Mouse (Mus musculus) spleen, postnatal 10 days (tissue): ENCODE results near the gene Pacsin1.
"Not testable (repeated sequence)": the region's sequence is repeated elsewhere in the genome, so short reads cannot be mapped to it uniquely, and the experiment has no call there.

Source experiments
- DNase-seq, 2 experiments: peaks; one replicate each; pipeline ENCODE4 v3.0.0; 2021 to 2022; ENCODE audit warnings: low spot score in 2 of 2

Gene Pacsin1

DNA sequence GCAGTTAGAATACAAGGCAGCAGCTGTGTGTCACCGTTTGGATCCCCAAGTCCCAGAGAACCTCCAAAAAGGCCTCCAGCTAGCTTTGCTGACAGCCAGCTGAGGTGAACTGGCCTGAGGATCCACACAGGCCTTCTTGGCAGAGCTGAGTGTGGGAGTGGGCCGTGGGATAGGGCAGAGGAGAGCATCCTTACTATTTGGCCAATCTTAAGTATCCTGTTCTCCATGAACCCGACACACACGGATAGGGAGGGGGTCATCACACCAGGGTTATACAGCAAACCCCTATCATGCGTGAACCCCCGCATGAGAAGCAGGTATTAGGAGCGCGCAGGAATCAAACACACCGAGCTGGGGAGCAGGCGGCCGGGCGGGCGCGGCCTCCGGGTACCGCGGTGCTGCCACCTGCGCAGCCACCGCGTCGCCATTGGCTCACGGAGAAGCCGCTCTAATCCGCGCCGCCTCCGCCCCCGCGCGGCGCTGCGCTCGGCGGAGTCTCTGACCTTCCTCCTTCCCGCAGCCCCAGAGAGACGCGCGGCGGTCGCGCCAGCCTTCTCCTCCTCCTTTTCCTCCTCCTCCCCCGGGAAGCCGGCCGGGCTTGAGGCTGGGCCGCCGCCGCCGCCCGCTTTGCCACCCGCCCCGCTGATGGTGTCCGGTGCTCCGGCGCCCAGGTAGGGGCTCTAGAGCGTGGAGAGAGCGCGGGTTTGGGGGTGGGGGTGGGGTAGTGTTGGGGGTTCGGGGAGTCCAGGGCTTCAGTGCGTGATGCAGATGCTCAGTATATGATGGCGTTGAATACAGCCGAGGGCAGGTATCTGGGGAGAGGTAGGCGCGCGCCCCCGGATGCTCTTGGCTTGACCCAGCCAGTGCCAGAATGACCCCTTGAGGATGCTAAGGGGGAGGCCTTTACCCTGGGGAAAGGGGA is at the start of gene Pacsin1:
Pacsin1 (plus strand) TSS at position 421 of the 922 bp plus-strand sequence.
- peak; percentile 24 to 57 for DNase-seq

DNA sequence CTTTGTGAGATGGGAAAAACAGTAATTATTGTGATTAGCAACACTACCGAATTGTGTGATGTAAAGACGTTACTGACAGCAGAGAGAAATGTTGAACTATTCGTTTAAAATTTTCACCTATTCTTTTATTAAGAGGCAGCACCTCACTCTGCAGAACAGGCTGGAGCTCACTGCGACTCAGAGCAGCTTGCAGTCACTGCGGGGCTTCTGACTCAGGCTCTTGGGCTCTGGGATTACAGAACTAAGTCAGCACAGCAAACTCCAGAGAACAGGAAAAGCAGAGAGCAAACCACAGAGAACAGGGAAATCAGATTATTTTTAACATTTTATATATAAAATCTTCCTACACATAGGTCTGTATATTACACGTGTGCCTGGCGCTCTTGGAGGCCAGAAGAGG is 45.7 kb upstream of the Pacsin1 start:
- DNase-seq = no peak

DNA sequence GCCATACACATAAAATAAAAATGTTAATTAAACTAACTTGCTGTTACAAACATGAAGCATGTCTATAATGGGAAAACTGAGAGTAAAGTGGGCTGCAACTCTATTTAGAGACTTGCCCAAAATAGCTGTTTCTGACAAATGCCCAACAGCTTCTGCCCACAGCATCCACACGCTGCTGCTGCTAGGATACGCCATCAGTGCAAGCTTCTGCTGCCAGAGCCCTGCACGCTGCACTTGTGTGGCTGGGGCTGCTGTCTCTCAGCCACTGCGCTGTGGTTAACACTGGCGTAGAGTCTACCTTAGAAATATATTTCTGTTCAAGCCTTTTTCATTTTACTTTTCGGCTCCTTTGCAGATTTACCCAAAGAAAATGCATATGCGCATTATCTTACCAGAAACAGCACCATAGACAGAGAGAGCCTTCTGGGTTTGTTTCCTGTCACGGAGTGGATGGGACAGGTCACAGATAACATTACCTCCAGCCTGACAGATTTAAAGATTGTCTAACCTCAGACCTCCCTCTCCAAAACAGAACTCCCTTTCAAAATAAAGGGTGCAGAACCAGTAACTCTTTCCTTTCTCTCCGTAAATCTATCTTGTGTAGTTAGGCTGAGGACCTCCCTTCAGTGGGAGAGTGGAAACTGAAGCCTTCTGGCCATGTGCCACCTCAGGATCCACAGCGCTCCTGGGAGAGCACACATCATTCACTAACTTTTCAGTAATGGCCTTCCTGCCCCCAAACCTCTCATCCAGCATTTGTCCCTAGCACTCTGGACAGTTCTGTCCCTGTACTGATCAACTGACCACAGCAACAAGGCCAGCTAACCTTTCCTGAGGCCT is 44.4 kb upstream of the Pacsin1 start:
- DNase-seq = no peak

DNA sequence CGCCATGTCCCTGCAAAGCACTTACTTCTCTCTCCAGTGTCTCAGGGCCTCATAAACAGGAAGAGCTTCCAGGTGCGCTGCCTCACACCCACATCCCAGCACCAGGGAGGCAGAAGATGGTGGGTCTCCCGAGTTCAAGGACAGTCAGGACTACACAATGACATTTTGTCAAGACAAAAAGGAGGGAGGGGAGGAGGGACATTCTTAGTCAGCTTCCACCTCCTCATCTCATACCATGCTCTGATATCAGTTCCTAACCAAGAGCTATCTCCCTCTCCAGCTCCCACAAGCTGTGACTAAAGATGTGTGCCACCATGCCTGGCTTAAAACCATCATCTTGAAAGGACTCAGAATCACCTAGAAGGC is 43.8 kb upstream of the Pacsin1 start:
- no peak for DNase-seq

DNA sequence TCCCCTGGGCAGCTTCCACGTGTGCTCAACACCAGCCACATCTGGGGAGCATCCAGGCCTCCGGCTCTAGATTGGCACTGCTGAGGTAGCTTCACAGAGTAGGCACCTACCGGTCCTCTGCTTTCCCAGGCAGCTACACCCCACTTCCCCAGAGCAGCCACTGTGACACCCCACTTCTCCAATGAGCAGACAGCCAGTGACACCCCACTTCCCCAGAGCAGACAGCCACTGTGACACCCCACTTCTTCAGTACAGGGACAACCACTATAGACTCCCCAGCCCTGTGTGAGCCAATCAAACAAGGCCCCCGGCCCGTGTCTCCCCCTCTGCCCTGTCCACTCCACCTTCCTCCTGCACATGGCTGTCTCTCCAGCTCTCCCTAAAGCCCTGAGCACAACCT is 43.3 kb upstream of the Pacsin1 start:
- no peak for DNase-seq

DNA sequence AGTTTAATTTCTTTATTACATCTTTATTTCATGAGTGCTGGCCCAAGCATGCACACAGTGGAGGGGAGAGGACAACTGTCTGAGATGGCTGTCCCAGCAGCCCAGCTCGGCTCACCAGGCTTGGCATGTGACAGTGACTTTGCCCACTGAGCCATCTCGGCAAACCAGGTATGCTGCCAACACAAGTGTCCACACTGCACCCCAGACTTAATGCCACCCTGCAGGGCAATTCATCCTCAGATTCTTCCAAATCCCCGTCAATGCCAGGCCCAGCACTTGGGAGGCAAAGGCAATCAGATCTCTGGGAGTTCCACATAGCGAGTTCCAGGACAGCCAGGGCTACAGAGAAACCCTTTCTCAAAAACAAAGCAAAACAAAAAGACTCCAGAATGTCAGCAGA is 42.3 kb upstream of the Pacsin1 start:
- DNase-seq = no peak

DNA sequence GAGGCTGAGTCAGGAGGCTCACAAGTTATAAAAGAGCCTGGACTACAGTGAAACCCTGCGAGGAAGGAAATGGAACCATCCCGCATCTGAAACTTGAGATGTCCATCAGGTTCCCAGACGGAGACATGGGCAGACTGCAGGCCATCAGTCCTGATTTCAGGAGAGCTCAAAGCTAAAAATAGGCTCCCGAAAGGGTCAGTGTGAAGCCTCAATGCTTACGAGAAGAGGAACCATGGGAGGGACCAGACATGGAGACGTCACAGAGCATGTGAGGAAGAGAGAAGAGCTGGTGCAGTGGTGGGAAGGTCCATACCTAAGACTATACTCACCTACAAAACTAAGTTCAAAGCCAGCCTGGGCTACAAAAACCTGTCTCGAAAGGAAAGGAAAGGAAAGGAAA is 39.9 kb upstream of the Pacsin1 start:
- DNase-seq = no peak

DNA sequence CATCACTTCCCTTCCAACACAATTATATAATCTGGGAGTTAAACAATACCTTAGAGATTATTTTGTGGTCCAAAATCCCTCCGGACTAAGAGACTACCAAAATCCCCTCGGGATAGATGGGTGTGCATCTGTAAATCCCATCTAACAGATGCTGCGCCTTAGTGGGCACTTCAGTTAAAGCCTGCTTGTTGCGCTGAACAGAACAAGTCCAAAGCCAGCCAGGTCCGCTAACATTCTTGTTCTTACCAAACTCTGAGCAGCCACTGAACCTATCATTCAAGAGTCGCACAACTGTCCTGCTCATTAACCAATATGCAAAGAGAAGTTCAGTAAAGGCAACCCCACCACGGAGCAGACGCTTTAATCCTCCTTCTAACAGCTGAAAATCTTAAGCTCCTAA is 34.1 kb upstream of the Pacsin1 start:
- no peak for DNase-seq

DNA sequence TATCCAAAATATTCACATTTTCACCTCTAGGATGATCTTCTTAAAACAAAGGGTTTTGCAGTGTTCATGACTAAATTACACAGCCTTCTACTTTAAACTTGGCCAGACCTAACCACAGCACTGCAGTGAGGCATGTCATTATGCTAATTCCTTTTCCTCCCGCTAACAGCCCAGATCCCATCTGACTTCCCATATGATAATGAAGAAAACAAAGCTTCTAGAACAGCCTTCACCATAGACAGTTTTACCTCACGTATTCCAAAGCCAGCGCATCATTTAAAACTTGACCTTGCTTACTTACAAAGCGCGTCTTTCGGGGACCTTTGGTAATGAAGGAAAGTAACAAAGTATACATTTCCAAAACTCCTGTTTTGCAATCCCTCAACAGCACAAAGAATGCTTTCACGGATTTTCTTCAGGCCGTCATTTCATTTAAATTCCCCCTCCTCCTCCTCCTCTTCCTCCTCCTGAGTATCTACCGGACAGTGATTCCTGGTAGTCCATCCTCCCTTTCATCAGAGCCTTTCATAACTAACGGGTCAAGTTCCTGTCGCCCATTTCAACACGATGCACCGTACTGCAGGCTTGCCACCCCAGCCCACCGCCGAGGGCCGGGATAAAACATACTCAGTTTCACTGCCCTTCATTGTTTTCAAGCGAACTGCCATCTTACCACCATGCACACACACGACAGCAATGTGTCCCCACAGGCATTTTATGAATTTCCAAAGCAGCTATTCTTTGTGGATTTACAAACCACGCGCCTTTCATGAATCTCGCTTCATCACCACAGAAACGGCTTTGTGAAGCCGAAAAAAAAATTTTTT is 33.4 kb upstream of the Pacsin1 start:
- DNase-seq = peak; percentile 35 to 42

DNA sequence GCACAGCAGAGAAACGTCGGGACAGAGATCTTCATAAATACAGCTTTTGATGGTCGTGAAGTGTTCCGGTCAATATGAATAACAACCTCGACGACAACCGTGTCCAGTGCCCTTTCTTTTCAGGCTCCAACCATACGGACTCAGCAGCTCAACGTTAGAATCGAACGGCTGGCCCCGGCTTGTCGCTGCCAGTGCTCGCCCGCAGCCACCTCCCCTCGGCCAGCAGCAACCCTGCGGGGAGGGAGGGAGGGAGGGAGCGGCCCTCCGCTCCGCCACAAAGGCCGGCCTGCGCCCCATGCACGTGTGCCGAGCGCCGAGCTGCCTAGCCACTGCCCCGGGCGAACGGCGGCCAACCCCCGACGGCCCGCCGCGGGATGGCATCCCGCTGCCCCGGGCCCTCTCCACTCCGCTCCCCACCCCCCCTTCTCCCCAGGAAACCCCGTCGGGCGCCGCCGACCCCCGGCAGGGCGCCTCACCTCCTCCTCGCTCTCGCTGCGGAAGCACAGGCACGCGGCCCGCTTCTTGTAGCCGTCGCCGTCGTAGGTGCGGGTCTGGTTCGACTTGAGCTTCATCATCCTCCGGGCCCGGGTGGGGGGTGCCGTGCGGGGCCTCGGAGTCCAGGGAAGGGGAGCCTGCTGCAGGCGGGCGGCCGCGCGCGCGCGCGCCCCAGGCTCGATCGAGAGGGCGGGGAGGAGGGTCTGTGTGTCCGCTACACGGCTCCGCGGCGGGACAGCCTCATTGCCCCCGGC is 32.5 kb upstream of the Pacsin1 start:
- peak; percentile 66 to 76 for DNase-seq

DNA sequence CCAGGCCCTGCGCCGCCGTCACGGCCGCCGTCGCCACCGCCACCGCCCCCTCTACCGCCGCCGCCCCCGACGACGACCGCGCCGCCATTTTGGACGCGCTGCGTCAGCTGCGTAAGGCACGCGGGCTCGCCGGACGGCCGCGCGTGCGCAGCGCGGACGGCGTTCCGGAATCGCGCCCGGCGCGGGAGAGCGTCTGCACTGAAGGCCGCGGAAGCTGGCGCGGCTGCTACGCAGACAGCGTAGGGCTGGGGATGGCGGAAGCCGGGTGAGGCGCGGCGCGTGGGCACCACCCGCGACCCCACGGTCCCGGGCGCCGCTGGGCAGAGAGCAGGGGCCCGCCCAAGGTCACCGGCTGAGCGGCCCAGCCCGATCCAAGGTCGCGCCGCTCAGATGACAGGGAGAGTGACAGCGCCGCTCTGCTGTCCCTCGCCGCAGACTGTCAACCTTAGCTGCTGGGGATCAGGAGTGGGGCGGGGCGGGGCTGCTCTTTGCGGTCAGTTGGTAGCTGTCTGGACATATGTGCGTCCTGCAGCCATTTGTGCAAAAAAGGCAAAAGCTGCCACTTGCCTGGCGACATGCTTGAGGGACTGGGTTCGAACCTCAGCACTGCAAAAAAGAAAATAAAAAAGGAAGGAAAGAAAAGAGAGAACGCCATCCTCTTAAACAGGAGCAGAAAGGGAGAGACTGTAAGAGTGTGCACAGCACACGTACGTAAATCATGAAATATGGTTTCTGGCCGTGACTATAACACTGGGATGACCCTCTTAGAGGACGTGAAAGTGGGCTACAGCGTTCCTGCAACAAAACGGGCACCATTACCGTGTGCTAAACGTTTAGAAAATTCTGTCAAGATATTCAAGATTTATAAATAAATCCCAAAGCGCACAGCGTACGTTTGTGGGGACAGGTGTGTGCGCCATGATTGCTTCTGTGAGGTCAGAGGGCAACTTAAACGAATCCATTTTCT is 31.7 kb upstream of the Pacsin1 start, which contains the start of gene Nudt3:
Nudt3 (minus strand) TSS at position 136 of the 967 bp plus-strand sequence.
- DNase-seq = peak; percentile 85 to 90

DNA sequence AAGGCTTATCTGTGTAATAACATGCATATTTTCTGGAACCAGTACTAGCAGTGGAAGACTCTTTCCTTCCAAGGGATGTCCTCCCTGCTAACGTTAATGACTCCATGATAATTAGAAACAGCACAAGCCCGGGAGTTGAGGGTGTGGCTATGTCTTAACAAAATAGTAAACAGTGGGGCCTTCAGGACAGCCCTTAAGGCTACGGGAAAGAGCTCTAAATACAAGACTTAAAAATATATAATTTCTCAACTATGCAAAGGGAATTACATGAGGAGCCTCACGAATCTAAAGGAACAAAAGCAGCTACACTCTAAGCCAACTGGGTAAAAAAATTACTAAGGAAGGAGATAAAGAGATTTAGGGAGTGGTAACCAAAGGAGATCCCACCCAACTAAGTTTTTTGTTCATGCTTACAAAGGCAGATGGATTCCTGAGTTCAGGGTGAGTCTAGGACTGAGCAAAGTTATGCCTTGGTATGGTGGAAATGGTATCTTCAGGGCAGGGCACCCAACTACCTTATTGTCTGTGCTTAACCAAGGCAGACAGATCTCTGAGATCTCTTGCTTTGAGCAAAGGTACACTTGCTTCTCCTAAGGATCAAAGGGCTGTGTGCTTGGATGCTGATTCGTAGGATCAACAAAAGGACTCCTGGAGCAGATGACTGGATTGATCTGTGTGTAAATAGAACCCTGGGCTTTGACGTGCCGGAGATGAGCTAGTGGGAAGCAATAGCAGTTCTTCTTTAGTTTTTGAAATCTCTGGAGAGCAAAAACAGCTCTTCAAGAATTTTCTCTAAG is 29.7 kb upstream of the Pacsin1 start:
- no peak for DNase-seq

DNA sequence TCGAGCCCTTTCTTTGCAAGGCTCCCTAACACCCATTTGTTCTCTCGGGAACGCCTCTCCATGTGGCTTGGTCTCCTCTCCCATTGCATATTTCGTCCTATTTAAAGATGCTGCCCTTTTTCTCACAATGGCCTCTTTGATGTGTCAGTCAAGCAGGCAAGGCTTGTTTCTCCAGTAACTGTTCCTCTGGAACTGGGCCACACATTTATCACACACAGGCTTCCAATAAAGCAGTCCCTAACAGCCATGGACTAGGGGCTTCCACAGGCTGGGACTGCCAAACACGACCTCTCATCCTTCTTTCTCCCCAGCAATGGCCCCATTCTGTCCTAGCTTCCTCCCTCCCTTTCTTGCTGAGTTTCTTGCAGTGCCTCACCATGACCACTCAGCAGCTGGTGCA is 28.6 kb upstream of the Pacsin1 start:
- DNase-seq = no peak

DNA sequence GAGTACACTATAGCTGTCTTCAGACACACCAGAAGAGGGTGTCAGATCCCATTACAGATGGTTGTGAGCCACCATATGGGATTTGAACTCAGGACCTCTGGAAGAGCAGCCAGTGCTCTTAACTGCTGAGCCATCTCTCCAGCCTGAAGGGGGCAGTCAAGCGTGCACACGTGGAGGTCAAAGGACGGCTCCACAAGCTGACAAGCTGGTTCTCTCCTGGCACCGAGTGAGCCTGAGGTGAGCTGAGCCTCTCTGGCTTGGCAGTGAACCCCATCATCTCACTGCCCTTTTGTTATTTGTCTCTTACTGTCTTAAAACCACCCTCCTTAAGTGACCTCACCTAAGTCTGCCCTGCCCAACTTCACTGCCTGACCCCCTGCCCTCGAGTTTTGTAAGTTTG is 27.9 kb upstream of the Pacsin1 start:
- no peak for DNase-seq

DNA sequence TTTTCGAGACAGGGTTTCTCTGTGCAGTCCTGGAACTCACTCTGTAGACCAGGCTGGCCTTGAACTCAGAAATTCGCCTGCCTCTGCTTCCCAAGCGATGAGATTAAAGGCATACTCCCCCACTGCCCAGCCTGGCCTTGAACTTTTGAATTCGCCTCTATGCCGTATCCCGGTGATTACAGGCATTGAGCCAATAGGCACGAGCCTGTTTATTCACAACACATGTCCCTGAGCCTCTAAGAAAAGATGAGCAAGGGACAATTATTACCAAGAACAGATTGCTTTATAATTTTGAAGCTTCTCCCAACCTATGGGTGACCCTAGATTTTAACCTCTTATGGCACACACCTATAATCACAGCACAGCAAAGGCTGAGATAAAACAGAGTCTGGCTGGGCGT is 26.9 kb upstream of the Pacsin1 start:
- DNase-seq = no peak

DNA sequence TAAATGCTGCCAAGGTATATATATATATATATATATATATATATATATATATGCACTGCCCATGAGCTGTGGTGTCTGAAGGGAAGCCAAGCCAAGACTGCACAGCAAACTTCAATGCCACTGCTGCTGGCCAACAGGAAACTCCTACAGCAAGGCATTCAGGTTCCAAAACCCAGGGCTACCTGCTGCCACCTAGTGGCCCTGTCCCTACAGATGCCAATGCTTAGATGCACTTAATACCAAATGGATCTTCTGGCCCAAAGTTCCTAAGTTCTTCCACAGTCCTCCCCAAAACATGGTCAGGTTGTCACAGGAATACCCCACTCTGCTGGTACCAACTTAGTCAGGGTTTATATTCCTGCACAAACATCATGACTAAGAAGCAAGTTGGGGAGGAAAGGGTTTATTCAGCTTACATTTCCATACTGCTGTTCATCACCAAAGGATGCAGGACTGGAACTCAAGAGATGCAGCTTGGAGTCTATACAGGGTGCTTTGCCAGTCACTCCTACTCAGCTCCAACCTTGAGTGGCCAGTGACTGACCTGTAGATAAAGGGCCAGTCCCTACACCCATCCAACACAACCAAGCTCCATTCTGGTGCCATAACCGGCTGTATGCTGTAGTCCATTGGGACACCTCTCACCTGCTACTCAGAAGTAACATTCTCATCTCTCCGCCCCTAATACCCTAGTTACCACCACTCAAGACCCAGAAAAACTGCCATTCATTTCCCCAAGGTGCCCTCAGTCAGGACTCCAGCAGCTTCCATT is 25.9 kb upstream of the Pacsin1 start:
- peak; percentile 67 to 89 for DNase-seq

DNA sequence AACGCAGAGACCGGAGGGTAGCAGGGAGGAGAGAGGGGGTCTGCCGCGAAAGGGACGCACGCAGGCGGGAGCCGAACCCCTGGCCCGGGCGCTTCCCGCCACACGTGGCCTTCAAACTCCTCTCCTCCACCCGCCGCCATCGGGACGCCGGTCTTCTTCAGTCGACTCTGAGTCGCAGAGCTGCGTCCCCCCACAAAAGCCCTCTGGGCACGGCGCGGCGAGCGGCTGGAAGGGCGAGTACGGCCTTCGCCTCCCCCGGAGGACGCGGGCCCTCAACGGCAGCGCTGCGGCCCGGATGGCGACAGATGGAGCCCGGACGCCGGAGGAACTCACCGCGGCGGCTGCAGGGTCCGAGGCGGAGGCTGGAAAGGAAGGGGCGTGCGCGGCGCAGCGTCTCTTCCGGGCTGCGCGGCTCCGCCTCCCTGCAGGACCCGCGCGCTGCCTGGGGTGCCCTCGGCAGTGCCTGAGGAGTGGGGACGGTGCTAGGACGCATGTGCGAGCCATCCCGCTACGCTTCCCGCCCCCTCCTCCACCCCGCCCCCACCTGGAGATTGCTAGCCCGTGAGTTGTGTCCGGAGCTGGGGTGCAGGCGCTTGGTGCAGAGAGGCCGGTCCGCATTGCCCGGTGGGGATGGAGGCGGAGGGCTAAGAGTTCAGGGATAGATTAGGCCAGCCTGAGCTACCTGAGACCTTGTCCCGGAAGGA is 20.3 kb upstream of the Pacsin1 start, which contains the start of gene RPS10-NUDT3:
RPS10-NUDT3 (minus strand) TSS at position 352 of the 704 bp plus-strand sequence.
- peak; percentile 86 to 91 for DNase-seq

DNA sequence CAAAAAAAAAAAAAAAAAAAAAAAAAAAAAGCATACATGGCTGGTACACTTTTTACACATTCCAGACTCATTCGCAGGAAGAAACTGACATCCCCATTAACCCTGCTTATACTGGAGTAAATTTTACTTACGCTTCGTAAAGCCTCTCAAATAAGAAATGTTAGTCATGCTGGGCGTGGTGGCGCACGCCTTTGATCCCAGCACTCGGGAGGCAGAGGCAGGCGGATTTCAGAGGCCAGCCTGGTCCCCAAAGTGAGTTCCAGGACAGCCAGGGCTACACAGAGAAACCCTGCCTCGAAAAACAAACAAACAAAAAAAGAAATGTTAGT is 19.8 kb upstream of the Pacsin1 start:
- DNase-seq = not testable (repeated sequence)
